Mouse (Mus musculus): ENCODE data around the gene Ctnnd1.
A peak's percentile ranks its signal among the peaks of the same experiment; 100 is the strongest.

Ctnnd1 gene

GRCm38 (mm10) chr2:84646138-84646537, 4.4 kb downstream of the Ctnnd1 start:
- DNase-seq, result no peak

- DNase-seq, result no peak
Observed at GRCm38 (mm10) chr2:84640833-84641232, 9.7 kb downstream of the Ctnnd1 start.

GRCm38 (mm10) chr2:84638428-84639220, 11.9 kb downstream of the Ctnnd1 start:
- no peak for DNase-seq

GRCm38 (mm10) chr2:84637452-84638165, 13.0 kb downstream of the Ctnnd1 start:
- DNase-seq, result no peak

GRCm38 (mm10) chr2:84636231-84636741, 14.3 kb downstream of the Ctnnd1 start:
- no peak for DNase-seq

- peak; percentile 65 for DNase-seq
Observed at GRCm38 (mm10) chr2:84635611-84636010, 15.0 kb downstream of the Ctnnd1 start.

- no peak for DNase-seq
Observed at GRCm38 (mm10) chr2:84634934-84635482, 15.6 kb downstream of the Ctnnd1 start.

- DNase-seq, result no peak
Observed at GRCm38 (mm10) chr2:84634006-84634405, 16.6 kb downstream of the Ctnnd1 start.

GRCm38 (mm10) chr2:84632999-84633398, 17.6 kb downstream of the Ctnnd1 start:
- DNase-seq, result no peak

GRCm38 (mm10) chr2:84632001-84632400, 18.6 kb downstream of the Ctnnd1 start:
- no peak for DNase-seq

- DNase-seq, result no peak
Observed at GRCm38 (mm10) chr2:84627036-84627435, 23.5 kb downstream of the Ctnnd1 start.

- DNase-seq, result no peak
Observed at GRCm38 (mm10) chr2:84626366-84626975, 24.1 kb downstream of the Ctnnd1 start.

- DNase-seq, result no peak
Observed at GRCm38 (mm10) chr2:84624201-84624600, 26.4 kb downstream of the Ctnnd1 start.

- no peak for DNase-seq
Observed at GRCm38 (mm10) chr2:84623428-84624119, 27.0 kb downstream of the Ctnnd1 start.

- DNase-seq, result no peak
Observed at GRCm38 (mm10) chr2:84622668-84623067, 27.9 kb downstream of the Ctnnd1 start.

- no peak for DNase-seq
Observed at GRCm38 (mm10) chr2:84619646-84620340, 30.8 kb downstream of the Ctnnd1 start.

- no peak for DNase-seq
Observed at GRCm38 (mm10) chr2:84618914-84619313, 31.7 kb downstream of the Ctnnd1 start.

- DNase-seq, result no peak
Observed at GRCm38 (mm10) chr2:84617637-84618515, 32.7 kb downstream of the Ctnnd1 start.

GRCm38 (mm10) chr2:84612764-84613163, 37.8 kb downstream of the Ctnnd1 start:
- no peak for DNase-seq

- DNase-seq, result no peak
Observed at GRCm38 (mm10) chr2:84607842-84608241, 42.7 kb downstream of the Ctnnd1 start.

- no peak for DNase-seq
Observed at GRCm38 (mm10) chr2:84600977-84601376, 49.6 kb downstream of the Ctnnd1 start.
